ENCODE assay signal across 10 mouse cellular contexts in the genomic region with DNA sequence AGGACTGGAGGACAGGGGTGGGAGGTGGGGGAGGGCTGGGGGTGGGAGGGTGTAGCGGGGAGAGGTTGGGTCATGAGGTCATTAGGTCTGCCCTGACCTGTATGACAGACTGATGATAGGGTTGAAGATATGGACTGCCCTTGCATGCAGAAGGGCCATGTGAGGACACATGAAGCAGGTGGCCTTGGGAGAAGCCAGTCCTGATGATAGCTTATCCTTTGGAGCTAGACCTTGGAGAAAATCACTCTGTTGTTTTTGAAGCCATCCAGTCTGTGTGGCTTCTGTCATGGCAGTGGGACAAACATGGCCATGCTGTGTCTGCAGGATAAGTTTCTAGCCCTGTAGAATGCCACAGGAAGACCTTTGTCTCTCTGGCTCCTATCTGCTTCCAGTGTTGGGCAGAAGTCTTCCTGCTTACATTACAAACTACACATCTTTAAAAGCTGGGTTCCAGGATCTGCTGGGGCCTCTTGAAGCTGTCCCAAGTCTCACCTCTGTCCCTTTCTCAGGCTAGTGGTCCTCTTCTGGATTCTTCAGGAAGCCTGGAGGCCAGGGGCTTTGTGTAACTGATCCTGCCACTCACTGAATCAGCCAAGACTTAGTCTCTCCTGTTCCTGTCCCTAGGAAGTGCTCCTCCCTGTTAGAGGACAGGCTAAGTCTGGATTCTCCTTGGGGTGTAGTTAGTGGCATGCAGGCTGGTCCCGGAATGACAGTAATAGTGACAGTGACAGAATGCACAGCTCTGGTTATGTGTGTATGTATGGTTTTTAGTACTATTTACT. TPM values are rescaled to one million over a fixed set of nuclear protein-coding genes. Genes with fewer than 3 reads are reported as not detected.
DNase-seq lines count a peak whose midpoint lies in the region; ATAC-seq and TF ChIP-seq lines count a peak whose summit lies in the region.
"Had no signal": no experiment of that assay in that cellular context is flagged by ENCODE, and none has a peak within 500 bp of the region (broad histone marks: within the 10 kb centered on the region; RNA-seq: fewer than 3 reads in every experiment).

No protein-coding gene starts in this region.

- H3K4me1 ChIP-seq in kidney, postnatal 0 days (replicated peaks; ENCODE audit: insufficient read depth, low read length): peaks cover 30% of the 10 kb centered on the region
- H3K4me1 ChIP-seq in forebrain, embryonic 14.5 days (ENCODE audit: control insufficient read depth, insufficient read depth, low read length): peaks cover 13% of the 10 kb centered on the region
- peaks cover 5% of the 10 kb centered on the region; the same call in 1 of the 2 replicates for H3K4me1 ChIP-seq in lung, embryonic 14.5 days (ENCODE audit: insufficient read depth)

- no peak for TF ChIP-seq CTCF in kidney, postnatal 0 days (IDR thresholded peaks at IDR 0.05; ENCODE audit: low read depth)
- no peak for TF ChIP-seq CTCF in lung, embryonic 14.5 days (IDR thresholded peaks at IDR 0.05; ENCODE audit: low read depth)

- peak overlapping the region; percentile 91 for H3K27ac ChIP-seq in kidney, postnatal 0 days
- 0 out of 2 replicates have a peak overlapping the region, but pooled peaks have one; percentile 2 for H3K27ac ChIP-seq in forebrain, embryonic 14.5 days (ENCODE audit: low read depth, low read length)
- H3K27ac ChIP-seq in lung, embryonic 14.5 days (ENCODE audit: low read depth): peak overlapping the region; percentile 78; the same call in 1 of the 2 replicates

- DNase-seq in adrenal gland, adult 2 months: peak; percentile 51
- DNase-seq in adrenal gland, adult 18-20 months (ENCODE audit: low spot score in 2 of 2): no peak
- no peak for DNase-seq in kidney, postnatal 0 days (ENCODE audit: low spot score)
- DNase-seq in kidney, postnatal 10 days: no peak
- DNase-seq in forebrain, embryonic 14.5 days (ENCODE audit: low spot score): no peak
- peak; percentile 15 for DNase-seq in lung, embryonic 14.5 days
- no peak for DNase-seq in urinary bladder, postnatal 4 days (ENCODE audit: low spot score in 2 of 2)
- no peak for DNase-seq in embryo, embryonic 10 days (ENCODE audit: low spot score)
- DNase-seq: cerebellum, postnatal 25 days; gastrocnemius, postnatal 10 days had no signal

- no peaks in the 10 kb centered on the region for H3K9me3 ChIP-seq in kidney, postnatal 0 days (replicated peaks; ENCODE audit: low read length)
- H3K9me3 ChIP-seq in forebrain, embryonic 14.5 days (replicated peaks; ENCODE audit: control insufficient read depth, low read length): no peaks in the 10 kb centered on the region
- no peaks in the 10 kb centered on the region for H3K9me3 ChIP-seq in lung, embryonic 14.5 days (ENCODE audit: low read depth, low read length)

- ATAC-seq in kidney, postnatal 0 days (replicated peaks; ENCODE audit: low FRiP score, low read depth): no peak
- no peak for ATAC-seq in forebrain, embryonic 14.5 days
- ATAC-seq in lung, embryonic 14.5 days (ENCODE audit: insufficient read depth): no peak; the same call in 1 of the 2 replicates

- H3K4me3 ChIP-seq in kidney, postnatal 0 days (replicated peaks; ENCODE audit: low read depth, low read length): no peak overlapping the region
- H3K4me3 ChIP-seq in forebrain, embryonic 14.5 days (ENCODE audit: low read depth, low read length): no peak overlapping the region
- no peak overlapping the region for H3K4me3 ChIP-seq in lung, embryonic 14.5 days (ENCODE audit: low read depth, low read length)

- H3K4me2 ChIP-seq in kidney, postnatal 0 days (ENCODE audit: low read length): no peak overlapping the region
- H3K4me2 ChIP-seq in forebrain, embryonic 14.5 days (ENCODE audit: low read length): no peak overlapping the region
- no peak overlapping the region for H3K4me2 ChIP-seq in lung, embryonic 14.5 days

- WGBS in kidney, postnatal 0 days: 46% methylated on average over 2 of the region's 2 CpGs
- WGBS in forebrain, embryonic 14.5 days: 70% methylated on average over 2 of the region's 2 CpGs
- 54% methylated on average over 2 of the region's 2 CpGs for WGBS in lung, embryonic 14.5 days

- no peaks in the 10 kb centered on the region for H3K36me3 ChIP-seq in kidney, postnatal 0 days (ENCODE audit: insufficient read depth, low read length)
- no peaks in the 10 kb centered on the region for H3K36me3 ChIP-seq in forebrain, embryonic 14.5 days (ENCODE audit: control insufficient read depth, insufficient read depth, low read length)
- H3K36me3 ChIP-seq in lung, embryonic 14.5 days (ENCODE audit: insufficient read depth): no peaks in the 10 kb centered on the region

- H3K27me3 ChIP-seq in kidney, postnatal 0 days (ENCODE audit: insufficient read depth, low read length): no peaks in the 10 kb centered on the region
- no peaks in the 10 kb centered on the region for H3K27me3 ChIP-seq in forebrain, embryonic 14.5 days (replicated peaks; ENCODE audit: control insufficient read depth, insufficient read depth, low read length)
- H3K27me3 ChIP-seq in lung, embryonic 14.5 days (ENCODE audit: insufficient read depth, low read length): no peaks in the 10 kb centered on the region

- H3K9ac ChIP-seq in kidney, postnatal 0 days (ENCODE audit: low read depth, low read length): no peak overlapping the region
- no peak overlapping the region for H3K9ac ChIP-seq in forebrain, embryonic 14.5 days (ENCODE audit: low read length)
- no peak overlapping the region for H3K9ac ChIP-seq in lung, embryonic 14.5 days

RNA-seq across cellular contexts. Expression of a gene that starts 58.4 kb away (rescaled TPM):
- 10 to 100 TPM; 40.3 to 70.3 TPM for total RNA-seq in adrenal gland, adult 2 months (2021)
- polyA plus RNA-seq in adrenal gland, adult 2 months (2012; rRNA removed): 35.2 and 40.2 TPM in 2 replicates
- 10 to 100 TPM; 49.8 to 68.7 TPM for total RNA-seq in adrenal gland, adult 18-20 months (2021)
- polyA plus RNA-seq in kidney, postnatal 0 days (2015; fragmentation: Nextera tagmentation; extraction: Ambion mirVana): 2.7 and 2.9 TPM in 2 replicates
- polyA plus RNA-seq in forebrain, embryonic 14.5 days (2014; fragmentation: Nextera tagmentation; extraction: Ambion mirVana): 4.0 and 4.2 TPM in 2 replicates
- polyA plus RNA-seq in lung, embryonic 14.5 days (2014; fragmentation: Nextera tagmentation; extraction: Ambion mirVana): 2.3 and 2.6 TPM in 2 replicates

Comparison
In these comparisons a context has a peak if more than half of its experiments do, and no peak if none do; other contexts are left out.
1. DNase-seq: peak in adrenal gland, adult 2 months (single experiment) and lung, embryonic 14.5 days (single experiment); none in adrenal gland, adult 18-20 months (0 of 2), kidney, postnatal 0 days (single experiment), kidney, postnatal 10 days (single experiment), forebrain, embryonic 14.5 days (single experiment), urinary bladder, postnatal 4 days (0 of 2) and embryo, embryonic 10 days (single experiment).
2. H3K27ac ChIP-seq: peak in every context shown above with its lines; median percentile 91 in kidney, postnatal 0 days; 78 in lung, embryonic 14.5 days; 2 in forebrain, embryonic 14.5 days.